Mouse (Mus musculus): Measurements from ENCODE around the gene Cavin4. TPM values are rescaled to one million over a fixed set of nuclear protein-coding genes. Genes with fewer than 3 reads are reported as not detected.

Cavin4 gene
- polyA plus RNA-seq, 1 experiment: 0.65 TPM

DNA sequence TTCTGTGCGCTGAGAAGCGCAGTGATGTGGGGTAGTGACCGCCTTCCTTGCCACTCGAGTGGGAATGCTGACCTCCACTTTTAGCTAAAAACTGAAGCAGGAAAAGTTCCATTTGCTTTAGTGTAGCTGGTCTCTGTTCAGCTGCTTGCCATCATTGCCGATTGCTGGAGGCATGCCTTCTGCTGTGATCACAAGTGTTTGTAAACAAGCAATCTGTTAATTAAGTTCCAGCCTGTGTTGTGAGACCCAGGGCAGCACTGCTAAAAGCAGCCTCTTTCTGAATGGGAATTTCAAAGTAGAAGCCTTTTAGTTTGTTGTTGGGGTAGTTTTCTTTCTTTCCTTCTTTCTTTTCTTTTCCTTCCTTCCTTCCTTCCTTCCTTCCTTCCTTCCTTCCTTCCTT is 17.2 kb upstream of the Cavin4 start:
- TF ChIP-seq POLR2A (IDR thresholded peaks at IDR 0.05; ENCODE audit: control insufficient read depth, low read depth, low read length) (no peak), CTCF (IDR thresholded peaks at IDR 0.05; ENCODE audit: control insufficient read depth, insufficient read depth, insufficient replicate concordance, low read depth, low read length) (no peak)
- no peaks in the 10 kb centered on the region for H3K36me3 ChIP-seq (ENCODE audit: control insufficient read depth, insufficient read depth, low read length)
- no peaks in the 10 kb centered on the region for H3K4me1 ChIP-seq (ENCODE audit: control insufficient read depth, insufficient read depth, low read length)
- no peak overlapping the region for H3K27ac ChIP-seq (ENCODE audit: control insufficient read depth, insufficient read depth, low read depth, low read length)
- no peaks in the 10 kb centered on the region for H3K27me3 ChIP-seq (ENCODE audit: control insufficient read depth, insufficient read depth, low read length)
- H3K4me3 ChIP-seq (ENCODE audit: control insufficient read depth, low read depth, low read length): no peak overlapping the region

GRCm38 (mm10) chr4:48650617-48651360 is 12.5 kb upstream of the Cavin4 start:
- no peak for TF ChIP-seq CTCF (IDR thresholded peaks at IDR 0.05; ENCODE audit: control insufficient read depth, insufficient read depth, insufficient replicate concordance, low read depth, low read length)
- no peak for TF ChIP-seq POLR2A (IDR thresholded peaks at IDR 0.05; ENCODE audit: control insufficient read depth, low read depth, low read length)
- no peaks in the 10 kb centered on the region for H3K36me3 ChIP-seq (ENCODE audit: control insufficient read depth, insufficient read depth, low read length)
- no peak overlapping the region for H3K4me3 ChIP-seq (ENCODE audit: control insufficient read depth, low read depth, low read length)
- no peak overlapping the region for H3K27ac ChIP-seq (ENCODE audit: control insufficient read depth, insufficient read depth, low read depth, low read length)
- H3K4me1 ChIP-seq (ENCODE audit: control insufficient read depth, insufficient read depth, low read length): no peaks in the 10 kb centered on the region
- no peaks in the 10 kb centered on the region for H3K27me3 ChIP-seq (ENCODE audit: control insufficient read depth, insufficient read depth, low read length)

- Histone ChIP-seq H3K27ac (ENCODE audit: control insufficient read depth, insufficient read depth, low read depth, low read length) (no peak overlapping the region), H3K36me3 (ENCODE audit: control insufficient read depth, insufficient read depth, low read length) (no peaks in the 10 kb centered on the region), H3K27me3 (ENCODE audit: control insufficient read depth, insufficient read depth, low read length) (no peaks in the 10 kb centered on the region), H3K4me1 (ENCODE audit: control insufficient read depth, insufficient read depth, low read length) (no peaks in the 10 kb centered on the region), H3K4me3 (ENCODE audit: control insufficient read depth, low read depth, low read length) (no peak overlapping the region)
- TF ChIP-seq POLR2A (IDR thresholded peaks at IDR 0.05; ENCODE audit: control insufficient read depth, low read depth, low read length) (no peak), CTCF (IDR thresholded peaks at IDR 0.05; ENCODE audit: control insufficient read depth, insufficient read depth, insufficient replicate concordance, low read depth, low read length) (no peak)
Observed at GRCm38 (mm10) chr4:48654118-48654517, 9.2 kb upstream of the Cavin4 start.

GRCm38 (mm10) chr4:48656530-48656929 is 6.8 kb upstream of the Cavin4 start:
- no peaks in the 10 kb centered on the region for H3K27me3 ChIP-seq (ENCODE audit: control insufficient read depth, insufficient read depth, low read length)
- no peak overlapping the region for H3K27ac ChIP-seq (ENCODE audit: control insufficient read depth, insufficient read depth, low read depth, low read length)
- no peaks in the 10 kb centered on the region for H3K36me3 ChIP-seq (ENCODE audit: control insufficient read depth, insufficient read depth, low read length)
- TF ChIP-seq CTCF (IDR thresholded peaks at IDR 0.05; ENCODE audit: control insufficient read depth, insufficient read depth, insufficient replicate concordance, low read depth, low read length) (no peak), POLR2A (IDR thresholded peaks at IDR 0.05; ENCODE audit: control insufficient read depth, low read depth, low read length) (no peak)
- peaks cover 3% of the 10 kb centered on the region; the same call in 1 of the 2 replicates for H3K4me1 ChIP-seq (ENCODE audit: control insufficient read depth, insufficient read depth, low read length)
- no peak overlapping the region for H3K4me3 ChIP-seq (ENCODE audit: control insufficient read depth, low read depth, low read length)

GRCm38 (mm10) chr4:48660144-48660543 is 3.2 kb upstream of the Cavin4 start:
- no peaks in the 10 kb centered on the region for H3K27me3 ChIP-seq (ENCODE audit: control insufficient read depth, insufficient read depth, low read length)
- no peaks in the 10 kb centered on the region for H3K36me3 ChIP-seq (ENCODE audit: control insufficient read depth, insufficient read depth, low read length)
- TF ChIP-seq POLR2A (IDR thresholded peaks at IDR 0.05; ENCODE audit: control insufficient read depth, low read depth, low read length): no peak
- no peak overlapping the region for H3K27ac ChIP-seq (ENCODE audit: control insufficient read depth, insufficient read depth, low read depth, low read length)
- no peak overlapping the region for H3K4me3 ChIP-seq (ENCODE audit: control insufficient read depth, low read depth, low read length)
- H3K4me1 ChIP-seq (ENCODE audit: control insufficient read depth, insufficient read depth, low read length): peaks cover 4% of the 10 kb centered on the region; the same call in 1 of the 2 replicates

GRCm38 (mm10) chr4:48660619-48661575 is 2.4 kb upstream of the Cavin4 start:
- TF ChIP-seq POLR2A (IDR thresholded peaks at IDR 0.05; ENCODE audit: control insufficient read depth, low read depth, low read length): no peak
- TF ChIP-seq CTCF (IDR thresholded peaks at IDR 0.05; ENCODE audit: control insufficient read depth, insufficient read depth, insufficient replicate concordance, low read depth, low read length): no peak
- no peak overlapping the region for H3K27ac ChIP-seq (ENCODE audit: control insufficient read depth, insufficient read depth, low read depth, low read length)
- H3K27me3 ChIP-seq (ENCODE audit: control insufficient read depth, insufficient read depth, low read length): no peaks in the 10 kb centered on the region
- H3K4me1 ChIP-seq (ENCODE audit: control insufficient read depth, insufficient read depth, low read length): peaks cover 4% of the 10 kb centered on the region; the same call in 1 of the 2 replicates
- no peaks in the 10 kb centered on the region for H3K36me3 ChIP-seq (ENCODE audit: control insufficient read depth, insufficient read depth, low read length)
- H3K4me3 ChIP-seq (ENCODE audit: control insufficient read depth, low read depth, low read length): no peak overlapping the region

- TF ChIP-seq POLR2A (IDR thresholded peaks at IDR 0.05; ENCODE audit: control insufficient read depth, low read depth, low read length) (no peak), CTCF (IDR thresholded peaks at IDR 0.05; ENCODE audit: control insufficient read depth, insufficient read depth, insufficient replicate concordance, low read depth, low read length) (no peak)
- Histone ChIP-seq H3K36me3 (ENCODE audit: control insufficient read depth, insufficient read depth, low read length) (no peaks in the 10 kb centered on the region), H3K4me1 (ENCODE audit: control insufficient read depth, insufficient read depth, low read length) (peaks cover 4% of the 10 kb centered on the region; the same call in 1 of the 2 replicates), H3K27me3 (ENCODE audit: control insufficient read depth, insufficient read depth, low read length) (no peaks in the 10 kb centered on the region), H3K27ac (ENCODE audit: control insufficient read depth, insufficient read depth, low read depth, low read length) (no peak overlapping the region), H3K4me3 (ENCODE audit: control insufficient read depth, low read depth, low read length) (no peak overlapping the region)
Observed at GRCm38 (mm10) chr4:48664021-48664420, 707 bp downstream of the Cavin4 start.

Measured in testis, adult 2 months (tissue).